Mouse (Mus musculus) heart, postnatal 0 days (tissue): ENCODE data around the gene Ptk6.

Experiments
- CTCF ChIP-seq: IDR thresholded peaks from 2 replicates; pipeline ENCODE4 v1.5.1; 2016; ENCODE audit warnings: antibody characterized with exemption, control low read depth, low read depth
- EP300 ChIP-seq: IDR thresholded peaks from 2 replicates; pipeline ENCODE4 v1.6.1; 2016; ENCODE audit warnings: antibody characterized with exemption, low read depth

GRCm38 (mm10) chr2:181242314-181242665 lies 39.7 kb upstream of the Ptk6 start:
- TF ChIP-seq CTCF (no peak), EP300 (no peak)
